Mouse (Mus musculus) neutrophil, adult 5-6 weeks (primary cell): ENCODE results near the gene Trim14. TPM values are rescaled to one million over a fixed set of nuclear protein-coding genes. Genes with fewer than 3 reads are reported as not detected.
A peak's percentile ranks its signal among the peaks of the same experiment; 100 is the strongest.

ENCODE experiments used
- ATAC-seq: fragments of 151-379, 151-347 bp; 2 replicates; pipeline ENCODE4 v1.8.0; 2017; ENCODE audit warnings: mild to moderate bottlenecking, moderate TSS enrichment; ENCODE audit not compliant: insufficient number of reproducible peaks, poor library complexity, low FRiP score, severe bottlenecking; ENCODE audit errors: extremely low read depth
- total RNA-seq: library from RNA; stranded (forward); fragments of 200-1000 nt; gene quantifications from 2 replicates; pipeline ENCODE4 v1.2.3, GENCODE M21; 2017

Trim14 gene
- total RNA-seq, 1 experiment from 2014 or later: 79.0 TPM

- ATAC-seq: no peak
Observed at GRCm38 (mm10) chr4:46451758-46452480, 84.0 kb downstream of the Trim14 start.

- ATAC-seq: no peak
Observed at GRCm38 (mm10) chr4:46451240-46451757, 84.6 kb downstream of the Trim14 start.

- peak; percentile 77 for ATAC-seq
Observed at GRCm38 (mm10) chr4:46450519-46451131, 85.3 kb downstream of the Trim14 start, which contains the start of gene Anp32b. Gene Anp32b (plus strand): TSS chr4:46450902.

- no peak for ATAC-seq
Observed at GRCm38 (mm10) chr4:46450020-46450518, 85.9 kb downstream of the Trim14 start.

- no peak for ATAC-seq
Observed at GRCm38 (mm10) chr4:46448886-46449285, 87.1 kb downstream of the Trim14 start.

GRCm38 (mm10) chr4:46447461-46447860 is 88.5 kb downstream of the Trim14 start:
- ATAC-seq: no peak

- ATAC-seq: no peak
Observed at GRCm38 (mm10) chr4:46445237-46445945, 90.5 kb downstream of the Trim14 start.

Other genes starting within 250 kb of the Trim14 start
- not detected in 2 replicates for gene Foxe1, start 192.5 kb downstream of the Trim14 start, total RNA-seq
- gene Trmo, start 146.7 kb downstream of the Trim14 start, total RNA-seq: 10.1 and 13.2 TPM in 2 replicates
- gene Hemgn, start 122.6 kb downstream of the Trim14 start, total RNA-seq: 0.47 and 0.74 TPM in 2 replicates
- 43.2 and 45.9 TPM in 2 replicates for gene Anp32b, start 85.2 kb downstream of the Trim14 start, total RNA-seq
- gene Nans, start 46.9 kb downstream of the Trim14 start, total RNA-seq: 19.1 and 20.1 TPM in 2 replicates
- gene Coro2a, start 66.1 kb upstream of the Trim14 start, total RNA-seq: 26.6 and 36.5 TPM in 2 replicates
- gene Tbc1d2, start 114.1 kb upstream of the Trim14 start, total RNA-seq: 3.3 and 3.7 TPM in 2 replicates